Mouse (Mus musculus): ENCODE results near the gene 2610318N02Rik.

Gene 2610318N02Rik

GRCm38 (mm10) chr16:17110771-17111743 is 13.9 kb downstream of the 2610318N02Rik start, which contains the start of gene Ppil2:
Ppil2 (minus strand) TSS chr16:17111257.
- no peak for DNase-seq (ENCODE audit: low spot score)

DNA sequence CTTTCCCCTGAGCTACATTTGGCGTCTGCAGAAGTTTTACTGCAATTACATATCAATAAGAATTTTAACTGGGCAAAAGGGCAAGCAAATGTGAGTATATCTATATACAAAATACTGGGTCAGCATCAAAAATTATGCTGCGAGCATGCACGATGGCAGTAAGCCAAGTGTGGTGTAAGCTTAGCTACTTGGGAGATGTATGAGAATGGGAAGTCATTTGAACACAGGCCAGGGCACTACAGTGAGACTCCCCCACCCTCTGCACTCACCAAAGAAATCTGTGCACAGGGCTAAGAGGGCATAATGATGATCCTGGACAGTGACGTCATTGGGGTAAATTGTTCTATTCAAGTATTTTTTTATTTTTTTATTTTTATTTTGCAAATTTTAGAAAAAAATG is 20.4 kb downstream of the 2610318N02Rik start:
- DNase-seq (ENCODE audit: low spot score) = no peak

DNA sequence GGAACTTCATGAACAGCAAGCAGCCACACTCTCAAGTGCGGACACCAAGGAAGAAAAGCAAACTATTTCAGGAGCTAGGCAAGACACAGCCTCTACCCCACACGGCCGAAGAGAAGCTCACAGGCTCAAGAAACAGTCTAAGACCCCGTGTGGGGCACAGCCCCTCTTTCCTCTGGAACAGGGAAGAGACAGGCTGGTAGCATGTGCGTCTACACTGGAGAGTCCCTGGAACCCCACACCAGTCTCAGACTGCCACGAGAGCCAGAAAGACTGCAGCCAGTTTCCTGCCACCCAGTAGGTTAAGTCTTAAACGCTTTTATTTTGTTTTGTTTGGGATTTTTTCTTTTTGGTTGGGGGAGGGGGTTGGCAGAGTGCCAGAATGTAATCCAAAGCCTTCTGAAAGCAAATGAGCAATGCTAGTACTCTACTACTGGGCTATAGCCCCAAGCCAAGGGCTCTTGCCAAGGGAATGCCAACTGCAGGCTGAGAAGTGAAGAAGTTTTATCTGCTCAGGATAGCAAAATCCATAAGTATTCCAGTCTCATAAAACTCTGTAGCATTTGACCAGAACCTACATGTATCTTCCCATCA is 22.2 kb downstream of the 2610318N02Rik start:
- no peak for DNase-seq (ENCODE audit: low spot score)

- DNase-seq (ENCODE audit: low spot score) = no peak
These were observed 28.0 kb downstream of the 2610318N02Rik start for GRCm38 (mm10) chr16:17096938-17097337.

DNA sequence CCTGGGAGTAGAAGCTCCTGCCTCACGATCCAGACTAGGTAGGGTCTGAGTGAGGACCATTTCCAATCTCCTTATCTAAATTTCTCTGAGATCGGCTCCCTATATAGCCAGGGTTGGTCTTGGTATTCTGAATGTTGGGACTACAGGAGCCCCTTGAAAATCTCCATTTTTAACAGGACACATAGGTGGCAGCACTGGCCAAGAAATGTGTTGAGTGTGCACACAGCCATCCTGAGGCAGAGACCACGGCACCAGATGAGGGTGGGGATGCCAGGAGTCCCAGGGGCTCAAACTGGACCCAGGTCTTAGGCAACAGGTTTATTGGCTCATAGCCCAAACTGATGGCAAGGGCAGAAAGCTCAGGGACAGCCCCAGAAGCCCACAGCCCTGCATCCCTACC is 36.6 kb downstream of the 2610318N02Rik start:
- DNase-seq (ENCODE audit: low spot score) = no peak

- no peak for DNase-seq (ENCODE audit: low spot score)
These were observed 38.2 kb downstream of the 2610318N02Rik start for GRCm38 (mm10) chr16:17086669-17087193.

- no peak for DNase-seq (ENCODE audit: low spot score)
These were observed 38.7 kb downstream of the 2610318N02Rik start for GRCm38 (mm10) chr16:17086241-17086640.

- DNase-seq (ENCODE audit: low spot score) = no peak
These were observed 39.3 kb downstream of the 2610318N02Rik start for GRCm38 (mm10) chr16:17085636-17086035.

GRCm38 (mm10) chr16:17082121-17082792 is 42.7 kb downstream of the 2610318N02Rik start:
- no peak for DNase-seq (ENCODE audit: low spot score)

- no peak for DNase-seq (ENCODE audit: low spot score)
These were observed 46.9 kb downstream of the 2610318N02Rik start for GRCm38 (mm10) chr16:17078101-17078500.

DNA sequence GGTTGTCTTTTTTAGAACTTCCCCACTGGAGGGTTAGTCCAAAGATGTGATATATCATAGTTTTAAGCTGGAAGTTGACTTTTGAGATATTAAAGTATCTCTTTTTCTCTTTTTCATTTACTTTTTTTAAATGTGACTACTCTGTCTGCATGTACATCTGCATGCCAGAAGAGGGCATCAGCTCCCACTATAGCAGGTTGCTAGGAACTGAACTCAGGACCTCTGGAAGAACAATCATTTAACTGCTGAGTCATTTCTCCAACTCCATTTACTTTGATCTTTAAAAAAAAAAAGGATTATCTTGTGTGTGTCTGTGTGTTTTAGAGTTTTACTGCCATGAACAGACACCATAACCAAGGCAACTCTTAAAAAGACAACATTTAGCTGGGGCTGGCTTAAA is 48.1 kb downstream of the 2610318N02Rik start:
- no peak for DNase-seq (ENCODE audit: low spot score)

DNA sequence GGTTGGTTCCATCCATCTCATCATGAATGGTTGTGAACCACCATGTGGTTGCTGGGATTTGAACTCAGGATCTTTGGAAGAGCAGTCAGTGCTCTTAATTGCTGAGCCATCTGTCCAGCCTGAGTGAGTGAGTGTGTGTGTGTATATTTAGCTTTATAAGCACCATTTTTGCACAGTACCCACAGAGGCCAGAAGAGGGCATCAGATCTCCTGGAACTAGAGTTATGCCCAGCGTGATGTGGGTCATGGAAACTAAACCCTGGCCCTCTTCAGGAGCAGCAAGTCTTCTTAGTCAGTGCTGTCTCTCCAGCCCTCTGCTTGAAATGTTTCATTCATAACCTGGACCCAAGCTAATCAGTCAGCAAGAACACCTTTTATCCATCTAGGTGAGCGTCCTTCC is 48.7 kb downstream of the 2610318N02Rik start:
- no peak for DNase-seq (ENCODE audit: low spot score)

GRCm38 (mm10) chr16:17073000-17073399 is 52.0 kb downstream of the 2610318N02Rik start:
- DNase-seq (ENCODE audit: low spot score) = no peak

DNA sequence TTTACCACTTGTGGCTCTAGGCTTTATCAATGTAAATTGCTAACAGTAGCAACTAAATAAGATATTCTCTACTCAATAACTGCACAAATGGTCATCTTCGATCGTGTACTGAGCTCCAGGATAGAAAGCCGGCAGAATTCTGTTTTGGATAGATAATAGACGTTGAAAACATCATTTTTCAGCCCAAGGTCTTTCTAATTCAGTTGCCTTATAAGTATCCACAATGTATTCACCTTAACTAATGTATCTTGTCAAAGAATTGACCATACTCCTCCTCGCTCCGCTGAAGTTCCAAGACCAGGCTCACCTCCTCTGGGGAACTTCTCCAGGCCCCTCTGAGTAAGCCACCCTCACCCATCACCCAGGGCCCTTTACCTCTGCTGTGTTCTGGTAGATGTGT is 54.3 kb downstream of the 2610318N02Rik start:
- no peak for DNase-seq (ENCODE audit: low spot score)

DNA sequence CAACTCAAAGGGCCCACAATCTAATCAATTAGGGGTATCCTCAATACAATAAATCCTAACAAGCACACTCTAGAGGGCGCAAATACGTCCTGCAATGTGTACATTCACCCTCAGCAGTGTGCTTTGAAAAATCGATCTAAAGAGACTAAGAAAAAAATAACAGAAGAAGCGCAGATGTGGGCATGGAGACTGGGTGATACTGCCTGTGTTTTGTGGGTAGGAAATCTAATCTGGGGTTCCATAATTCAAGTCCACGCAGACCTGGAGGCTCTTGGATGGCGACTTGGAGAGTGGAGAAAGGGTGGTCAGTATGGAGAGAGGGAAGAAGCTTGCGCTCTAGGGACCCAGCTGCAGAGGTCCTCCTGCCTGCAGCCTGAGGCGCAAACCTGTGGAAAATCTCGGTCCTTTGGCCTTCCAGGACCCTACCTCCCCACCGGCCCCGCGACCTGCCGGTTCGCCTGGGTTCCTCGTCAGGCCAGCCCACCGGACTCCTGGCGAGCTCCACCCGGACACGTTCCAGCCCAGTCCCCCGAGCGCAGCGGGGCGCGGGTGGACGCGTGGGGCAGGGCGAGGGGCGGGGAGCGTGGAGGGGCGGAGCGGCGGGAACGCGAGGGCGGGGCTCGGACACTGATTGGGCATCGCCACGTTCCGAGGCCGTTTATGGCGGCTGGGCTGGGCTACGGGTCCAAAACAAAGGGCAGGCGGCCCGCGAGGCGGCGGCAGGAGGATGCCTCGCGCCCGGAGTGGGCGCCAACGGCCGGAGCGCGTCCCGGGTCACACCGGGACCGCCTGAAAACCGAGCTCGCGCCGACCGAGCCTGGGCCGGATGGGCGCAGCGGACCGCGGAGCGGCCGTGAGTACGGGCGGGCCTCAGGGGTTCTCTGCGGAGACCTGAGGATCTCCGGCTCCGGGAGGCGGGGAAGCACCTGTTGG is 55.2 kb downstream of the 2610318N02Rik start, which contains the start of gene Ypel1:
Ypel1 (plus strand) TSS at position 186 of the 933 bp plus-strand sequence.
- no peak for DNase-seq (ENCODE audit: low spot score)

- DNase-seq (ENCODE audit: low spot score) = no peak
These were observed 57.4 kb downstream of the 2610318N02Rik start for GRCm38 (mm10) chr16:17067552-17067951.
